In the genomic region with DNA sequence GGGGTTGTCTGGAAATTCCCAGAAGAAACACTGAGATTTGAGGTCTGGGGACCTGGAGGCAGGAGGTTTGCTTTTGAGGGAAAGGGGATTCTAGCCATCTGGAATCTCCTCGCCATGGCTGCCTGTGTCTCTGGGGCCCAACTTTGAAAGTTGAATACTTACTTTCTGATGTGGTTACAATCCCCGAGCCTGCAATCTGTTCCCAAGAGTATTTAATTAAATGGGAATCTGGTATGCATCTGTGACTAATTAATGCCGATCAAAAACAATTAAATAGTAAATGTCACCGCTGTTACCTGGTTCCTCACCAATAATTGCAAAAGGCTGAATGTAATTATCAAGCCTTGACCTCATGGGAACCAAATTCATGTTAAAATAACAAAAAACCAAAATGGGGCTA, we compare ENCODE assay signal across 24 mouse cellular contexts. TPM values are rescaled to one million over a fixed set of nuclear protein-coding genes. Genes with fewer than 3 reads are reported as not detected.
DNase-seq lines count a peak whose midpoint lies in the region; ATAC-seq lines count a peak whose summit lies in the region.
"Had no signal": no experiment of that assay in that cellular context is flagged by ENCODE, and none has a peak within 500 bp of the region (broad histone marks: within the 10 kb centered on the region; RNA-seq: fewer than 3 reads in every experiment).

No protein-coding gene starts in this region.

- ATAC-seq in midbrain, embryonic 14.5 days (ENCODE audit: low FRiP score, low TSS enrichment): no peak
- no peak for ATAC-seq in embryonic facial prominence, embryonic 12.5 days (ENCODE audit: insufficient number of reproducible peaks, insufficient read depth, low FRiP score, low TSS enrichment)
- ATAC-seq: forebrain, embryonic 16.5 days; intestine, embryonic 16.5 days had no signal

- no peaks in the 10 kb centered on the region for H3K27me3 ChIP-seq in midbrain, embryonic 14.5 days (ENCODE audit: control insufficient read depth, insufficient read depth, low read length)
- no peaks in the 10 kb centered on the region for H3K27me3 ChIP-seq in midbrain, embryonic 10.5 days (ENCODE audit: low read depth, poor library complexity, severe bottlenecking)
- H3K27me3 ChIP-seq in embryonic facial prominence, embryonic 12.5 days: no peaks in the 10 kb centered on the region
- H3K27me3 ChIP-seq: heart, embryonic 15.5 days; hindbrain, embryonic 12.5 days; limb, embryonic 13.5 days; lung, embryonic 15.5 days had no signal

- H3K4me1 ChIP-seq in midbrain, embryonic 14.5 days (ENCODE audit: control insufficient read depth, insufficient read depth, low read length): no peaks in the 10 kb centered on the region
- H3K4me1 ChIP-seq in midbrain, embryonic 10.5 days: peaks cover 7% of the 10 kb centered on the region
- peaks cover 13% of the 10 kb centered on the region; the same call in 1 of the 2 replicates for H3K4me1 ChIP-seq in embryonic facial prominence, embryonic 12.5 days
- H3K4me1 ChIP-seq: heart, embryonic 15.5 days had no signal

- no peak overlapping the region for H3K4me3 ChIP-seq in midbrain, embryonic 14.5 days (replicated peaks; ENCODE audit: low read depth, low read length)
- no peak overlapping the region for H3K4me3 ChIP-seq in midbrain, embryonic 10.5 days
- no peak overlapping the region for H3K4me3 ChIP-seq in embryonic facial prominence, embryonic 12.5 days
- H3K4me3 ChIP-seq: heart, embryonic 10.5 days; heart, embryonic 15.5 days; hindbrain, embryonic 12.5 days; limb, embryonic 13.5 days; lung, embryonic 15.5 days had no signal

- peaks cover 9% of the 10 kb centered on the region for H3K9me3 ChIP-seq in midbrain, embryonic 14.5 days (ENCODE audit: control insufficient read depth, low read length)
- H3K9me3 ChIP-seq in midbrain, embryonic 10.5 days (replicated peaks): peaks cover 24% of the 10 kb centered on the region; the same call in 1 of the 2 replicates
- H3K9me3 ChIP-seq in embryonic facial prominence, embryonic 12.5 days: peaks cover 13% of the 10 kb centered on the region; the same call in 1 of the 2 replicates
- H3K9me3 ChIP-seq: lung, embryonic 15.5 days had no signal

- H3K27ac ChIP-seq in midbrain, embryonic 14.5 days (replicated peaks; ENCODE audit: low read depth, low read length): no peak overlapping the region
- no peak overlapping the region for H3K27ac ChIP-seq in midbrain, embryonic 10.5 days (replicated peaks)
- peak overlapping the region; percentile 42; the same call in 1 of the 2 replicates for H3K27ac ChIP-seq in embryonic facial prominence, embryonic 12.5 days
- H3K27ac ChIP-seq: heart, embryonic 10.5 days; heart, embryonic 15.5 days; hindbrain, embryonic 12.5 days; limb, embryonic 13.5 days; lung, embryonic 15.5 days had no signal

- no peak overlapping the region for H3K4me2 ChIP-seq in midbrain, embryonic 14.5 days (ENCODE audit: low read length)
- no peak overlapping the region for H3K4me2 ChIP-seq in embryonic facial prominence, embryonic 12.5 days (replicated peaks)
- H3K4me2 ChIP-seq: heart, embryonic 15.5 days; hindbrain, embryonic 12.5 days; limb, embryonic 13.5 days; liver, embryonic 11.5 days; lung, embryonic 15.5 days; midbrain, embryonic 11.5 days had no signal

- H3K36me3 ChIP-seq in midbrain, embryonic 14.5 days (ENCODE audit: control insufficient read depth, insufficient read depth, low read length): no peaks in the 10 kb centered on the region
- H3K36me3 ChIP-seq in midbrain, embryonic 10.5 days: no peaks in the 10 kb centered on the region
- no peaks in the 10 kb centered on the region for H3K36me3 ChIP-seq in embryonic facial prominence, embryonic 12.5 days
- H3K36me3 ChIP-seq: heart, embryonic 10.5 days; heart, embryonic 15.5 days; hindbrain, embryonic 12.5 days; limb, embryonic 13.5 days; lung, embryonic 15.5 days had no signal

- peak; percentile 15 for DNase-seq in midbrain, embryonic 14.5 days
- DNase-seq in midbrain, embryonic 10.5 days (ENCODE audit: low spot score): no peak
- peak; percentile 19 for DNase-seq in embryo, embryonic 10.5 days (ENCODE audit: low spot score)
- no peak for DNase-seq in gastrocnemius, adult 8-10 months (ENCODE audit: low spot score in 2 of 2)
- DNase-seq in frontal cortex, adult 2 months (ENCODE audit: extremely low spot score in 1 of 2, low spot score in 1 of 2): no peak
- DNase-seq: cerebellum, adult 11-12 months; cerebellum, adult 9-11 months; gastrocnemius, postnatal 14 days; heart, adult 11 months; kidney, adult 9 months; thymus, adult 2 months had no signal

- no peak overlapping the region for H3K9ac ChIP-seq in midbrain, embryonic 14.5 days (replicated peaks; ENCODE audit: low read length)
- no peak overlapping the region for H3K9ac ChIP-seq in embryonic facial prominence, embryonic 12.5 days
- H3K9ac ChIP-seq: heart, embryonic 15.5 days; hindbrain, embryonic 12.5 days; limb, embryonic 13.5 days; lung, embryonic 15.5 days had no signal

- WGBS in midbrain, embryonic 14.5 days: 71% methylated on average over 4 of the region's 4 CpGs
- WGBS in midbrain, embryonic 10.5 days: 83% methylated on average over 4 of the region's 4 CpGs
- 30% methylated on average over 4 of the region's 4 CpGs for WGBS in embryonic facial prominence, embryonic 12.5 days

RNA-seq across cellular contexts. Expression of gene Minos1, which starts 13.7 kb away (rescaled TPM):
- polyA plus RNA-seq in midbrain, embryonic 14.5 days (2014; fragmentation: Nextera tagmentation; extraction: Ambion mirVana): 346 and 393 TPM in 2 replicates
- polyA plus RNA-seq in midbrain, embryonic 10.5 days (2016; fragmentation: Nextera tagmentation; extraction: Ambion mirVana): 359 and 362 TPM in 2 replicates
- 505 and 512 TPM in 2 replicates for polyA plus RNA-seq in embryonic facial prominence, embryonic 12.5 days (2016; fragmentation: Nextera tagmentation; extraction: Ambion mirVana)
- total RNA-seq in gastrocnemius, adult 8-10 months (2022): 100 to 1,000 TPM; 289 to 395 (median 341) TPM
- polyA plus RNA-seq in frontal cortex, adult 2 months (2012; rRNA removed): 162 and 170 TPM in 2 replicates

RNA-seq across cellular contexts. Expression of gene Capzb, which starts 48.1 kb away (rescaled TPM):
- 250 and 281 TPM in 2 replicates for polyA plus RNA-seq in midbrain, embryonic 14.5 days (2014; fragmentation: Nextera tagmentation; extraction: Ambion mirVana)
- 330 and 349 TPM in 2 replicates for polyA plus RNA-seq in midbrain, embryonic 10.5 days (2016; fragmentation: Nextera tagmentation; extraction: Ambion mirVana)
- 415 TPM in 2 replicates for polyA plus RNA-seq in embryonic facial prominence, embryonic 12.5 days (2016; fragmentation: Nextera tagmentation; extraction: Ambion mirVana)
- total RNA-seq in gastrocnemius, adult 8-10 months (2022): 100 to 1,000 TPM; 439 to 500 (median 472) TPM
- 222 and 227 TPM in 2 replicates for polyA plus RNA-seq in frontal cortex, adult 2 months (2012; rRNA removed)

RNA-seq across cellular contexts. Expression of gene Nbl1, which starts 51.8 kb away (rescaled TPM):
- polyA plus RNA-seq in midbrain, embryonic 14.5 days (2014; fragmentation: Nextera tagmentation; extraction: Ambion mirVana): 12.8 and 27.5 TPM in 2 replicates
- 8.7 and 14.8 TPM in 2 replicates for polyA plus RNA-seq in midbrain, embryonic 10.5 days (2016; fragmentation: Nextera tagmentation; extraction: Ambion mirVana)
- polyA plus RNA-seq in embryonic facial prominence, embryonic 12.5 days (2016; fragmentation: Nextera tagmentation; extraction: Ambion mirVana): 160 and 161 TPM in 2 replicates
- total RNA-seq in gastrocnemius, adult 8-10 months (2022): 10 to 100 TPM; 11.6 to 26.3 (median 16.5) TPM
- polyA plus RNA-seq in frontal cortex, adult 2 months (2012; rRNA removed): 78.9 and 79.7 TPM in 2 replicates
- total RNA-seq: common myeloid progenitor, adult 5-6 weeks; megakaryocyte progenitor cell, adult 5-6 weeks; monocyte, adult 5-6 weeks had no signal

Comparison
In these comparisons a context has a peak if more than half of its experiments do, and no peak if none do; other contexts are left out.
1. DNase-seq: peak in midbrain, embryonic 14.5 days (single experiment) and embryo, embryonic 10.5 days (single experiment); none in midbrain, embryonic 10.5 days (single experiment), gastrocnemius, adult 8-10 months (0 of 2) and frontal cortex, adult 2 months (0 of 2).